Mouse (Mus musculus) small intestine, adult 2 months (tissue): ENCODE results near the gene Sec31b. TPM values are rescaled to one million over a fixed set of nuclear protein-coding genes. Genes with fewer than 3 reads are reported as not detected.

Experiments used
- H3K27ac ChIP-seq: fragments of 200-500 bp; 2 replicates; pipeline ENCODE4 v1.5.1; 2012; ENCODE audit warnings: low read depth, low read length, control low read depth, inconsistent platforms; ENCODE audit not compliant: insufficient read depth
- H3K27me3 ChIP-seq: fragments of 200-500 bp; 2 replicates; pipeline ENCODE4 v1.6.1; 2012; ENCODE audit warnings: mild to moderate bottlenecking, moderate library complexity, low read length, inconsistent platforms; ENCODE audit not compliant: control insufficient read depth, insufficient read depth
- H3K36me3 ChIP-seq: fragments of 200-500 bp; 2 replicates; pipeline ENCODE4 v1.6.1; 2012; ENCODE audit warnings: mild to moderate bottlenecking, low read length, control low read depth, inconsistent platforms; ENCODE audit not compliant: control insufficient read depth, insufficient read depth
- H3K4me1 ChIP-seq: fragments of 200-500 bp; 2 replicates; pipeline ENCODE4 v1.6.1; 2012; ENCODE audit warnings: low read length, inconsistent platforms, mixed read lengths; ENCODE audit not compliant: control insufficient read depth, insufficient read depth, insufficient read length
- H3K4me3 ChIP-seq: fragments of 200-500 bp; 2 replicates; pipeline ENCODE4 v1.5.1; 2012; ENCODE audit warnings: low read depth, mild to moderate bottlenecking, control low read depth, inconsistent platforms, low read length, moderate library complexity
- CTCF ChIP-seq: fragments of 200-500 bp; IDR thresholded peaks from 2 replicates; pipeline ENCODE4 v1.5.1; 2012; ENCODE audit warnings: low read depth, mild to moderate bottlenecking, control low read depth, inconsistent platforms, low read length, moderate library complexity, mixed read lengths; ENCODE audit not compliant: insufficient replicate concordance, insufficient read length; ENCODE audit errors: extremely low read depth
- POLR2A ChIP-seq: fragments of 200-500 bp; IDR thresholded peaks from 2 replicates; pipeline ENCODE4 v1.6.1; 2012; ENCODE audit warnings: low read depth, mild to moderate bottlenecking, control low read depth, inconsistent platforms, low read length, moderate library complexity
- WGBS: fragments of 180-500 bp; shearing (Covaris S2); methylation state at CpG from one replicate; pipeline ENCODE4 v1.1.7; 2018; 5-methylcytosine and 5-hydroxymethylcytosine counted together
- polyA plus RNA-seq: library from polyadenylated mRNA; depleted of rRNA; stranded (reverse); fragments of >200 nt; gene quantifications from 2 replicates; pipeline ENCODE4 v1.2.3, GENCODE M21; 2012; rRNA removed

Gene Sec31b
- polyA plus RNA-seq, 1 experiment: 1.3 TPM

DNA sequence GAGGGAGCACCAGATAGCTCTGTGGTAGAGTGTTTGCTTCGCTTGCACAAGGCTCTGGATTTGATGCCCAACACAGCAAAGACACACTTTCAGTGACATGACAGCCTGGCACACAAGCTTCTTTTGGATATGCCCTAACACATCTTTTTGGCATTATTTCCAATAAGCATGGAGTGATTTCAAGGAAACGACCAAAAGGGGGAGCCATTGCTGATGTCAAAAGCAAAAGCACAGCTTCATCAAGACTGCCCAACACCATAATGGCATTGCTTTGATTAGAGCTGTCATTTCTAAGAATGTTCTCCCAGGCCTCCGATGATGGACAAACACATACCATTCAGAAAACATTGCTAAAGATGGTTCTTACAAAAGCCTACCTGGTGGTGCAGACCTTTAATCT is 69.1 kb downstream of the Sec31b start:
- Histone ChIP-seq H3K36me3 (no peaks in the 10 kb centered on the region), H3K27me3 (no peaks in the 10 kb centered on the region), H3K27ac (no peak overlapping the region), H3K4me3 (no peak overlapping the region), H3K4me1 (no peaks in the 10 kb centered on the region)
- TF ChIP-seq POLR2A (no peak), CTCF (no peak)
- 53% methylated on average over 3 of the region's 3 CpGs for WGBS

DNA sequence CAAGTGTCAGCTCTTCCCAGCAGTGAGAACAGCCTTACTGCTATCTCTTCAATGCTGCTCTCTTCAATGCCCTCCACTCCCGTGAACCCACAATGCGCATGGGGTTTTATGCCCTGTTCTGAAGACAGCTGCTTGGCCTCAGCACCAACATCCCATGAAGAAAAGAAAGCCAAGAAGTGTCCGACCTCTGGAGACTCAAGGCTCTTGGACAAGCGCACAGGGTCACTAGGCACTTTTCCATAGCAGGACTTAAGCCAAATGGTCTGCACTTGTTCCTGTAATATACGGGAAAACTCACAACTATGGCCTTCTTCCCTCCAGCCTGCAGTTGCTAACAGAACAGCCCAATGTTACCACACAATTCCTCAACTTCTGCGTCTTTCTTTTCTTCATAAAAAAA is 70.4 kb downstream of the Sec31b start:
- TF ChIP-seq CTCF (no peak), POLR2A (no peak)
- Histone ChIP-seq H3K4me1 (no peaks in the 10 kb centered on the region), H3K27ac (no peak overlapping the region), H3K36me3 (no peaks in the 10 kb centered on the region), H3K4me3 (no peak overlapping the region), H3K27me3 (no peaks in the 10 kb centered on the region)
- 80% methylated on average over 6 of the region's 6 CpGs for WGBS

DNA sequence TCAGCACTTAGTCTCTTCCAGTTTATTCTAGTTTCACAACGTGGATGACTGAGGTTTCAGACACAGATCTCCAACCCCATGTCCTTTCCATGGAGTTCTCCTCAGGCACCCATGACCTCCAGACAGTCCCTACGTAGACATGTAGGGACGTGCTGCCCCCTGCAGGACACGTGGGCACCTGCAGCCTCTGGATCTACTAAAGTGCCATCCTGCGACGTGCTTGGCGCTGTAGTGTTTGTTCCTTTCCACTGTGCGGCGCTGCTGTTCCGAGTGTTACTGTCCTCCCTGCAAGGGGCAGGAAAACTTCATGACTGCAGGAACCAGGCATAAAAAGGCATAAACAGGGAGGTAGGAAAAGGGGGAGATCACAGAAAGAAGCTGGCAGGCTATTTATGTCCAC is 71.5 kb downstream of the Sec31b start:
- H3K27ac ChIP-seq: no peak overlapping the region
- WGBS: 8% methylated on average over 10 of the region's 10 CpGs
- H3K4me1 ChIP-seq: no peaks in the 10 kb centered on the region
- TF ChIP-seq POLR2A (no peak), CTCF (peak; percentile 72; the same call in 1 of the 2 replicates)
- no peaks in the 10 kb centered on the region for H3K36me3 ChIP-seq
- H3K27me3 ChIP-seq: no peaks in the 10 kb centered on the region
- H3K4me3 ChIP-seq: no peak overlapping the region

Other genes starting within 250 kb of the Sec31b start
- 0.08 and 0.22 TPM in 2 replicates for gene Scd4, start 212.8 kb downstream of the Sec31b start, polyA plus RNA-seq
- gene Scd1, start 138.0 kb downstream of the Sec31b start, polyA plus RNA-seq: 9.6 and 24.9 TPM in 2 replicates
- not detected in 2 replicates for gene Wnt8b, start 52.4 kb downstream of the Sec31b start, polyA plus RNA-seq
- not detected in 2 replicates for gene Gm20538, start 7.0 kb upstream of the Sec31b start, polyA plus RNA-seq
- 811 and 895 TPM in 2 replicates for gene Ndufb8, start 9.6 kb upstream of the Sec31b start, polyA plus RNA-seq
- 6.8 and 11.5 TPM in 2 replicates for gene Hif1an, start 17.0 kb upstream of the Sec31b start, polyA plus RNA-seq
- not detected in 2 replicates for gene Pax2, start 210.2 kb upstream of the Sec31b start, polyA plus RNA-seq